Mouse (Mus musculus) cerebellum, postnatal 4 days (tissue): ENCODE results near the gene Scrn3.

Source experiments
- DNase-seq, 2 experiments: peaks; one replicate each; pipeline ENCODE4 v3.0.0; 2022; ENCODE audit warnings: low spot score in 2 of 2, mixed read lengths in 1 of 2

The Scrn3 gene

DNA sequence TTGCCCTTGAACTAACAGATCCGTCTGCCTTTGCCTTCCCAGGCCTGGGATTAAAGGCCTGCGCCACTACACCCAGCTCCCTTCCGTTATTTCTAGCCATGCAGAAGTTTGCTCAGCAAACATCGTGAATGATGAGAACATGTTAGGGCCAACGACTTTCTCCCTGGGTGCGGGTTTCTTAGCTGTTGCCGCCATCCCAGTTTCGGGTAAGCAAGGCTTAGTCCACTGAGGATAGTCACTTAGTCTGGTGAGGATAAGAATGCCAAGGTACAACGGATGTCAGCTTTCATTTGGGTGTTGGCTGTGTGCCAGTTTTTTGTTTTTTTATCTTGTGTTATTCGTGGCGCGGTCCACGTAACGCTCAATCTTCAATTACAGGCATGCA lies 708 bp downstream of the Scrn3 start:
- peak in 1 of 2 experiments; percentile 18 for DNase-seq

DNA sequence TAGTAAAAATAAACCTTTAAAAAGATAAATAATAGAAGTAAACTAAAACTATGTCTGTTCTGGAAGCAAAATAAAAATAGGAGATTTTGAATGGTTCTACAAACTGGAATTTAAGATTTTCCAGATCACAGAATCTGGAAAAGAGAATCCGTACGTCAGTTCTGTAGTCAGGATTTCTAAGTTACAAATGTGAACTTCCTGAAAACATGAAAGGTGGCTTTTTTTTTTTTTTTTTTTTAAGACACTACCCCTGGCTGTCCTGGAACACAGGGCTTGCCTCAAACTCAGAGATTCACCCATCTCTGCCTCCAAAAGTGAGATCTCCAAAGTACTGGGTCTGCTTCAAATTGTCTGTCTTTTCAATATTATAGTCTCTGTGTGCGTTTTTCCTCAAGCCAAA lies 1.9 kb downstream of the Scrn3 start:
- DNase-seq: no peak

DNA sequence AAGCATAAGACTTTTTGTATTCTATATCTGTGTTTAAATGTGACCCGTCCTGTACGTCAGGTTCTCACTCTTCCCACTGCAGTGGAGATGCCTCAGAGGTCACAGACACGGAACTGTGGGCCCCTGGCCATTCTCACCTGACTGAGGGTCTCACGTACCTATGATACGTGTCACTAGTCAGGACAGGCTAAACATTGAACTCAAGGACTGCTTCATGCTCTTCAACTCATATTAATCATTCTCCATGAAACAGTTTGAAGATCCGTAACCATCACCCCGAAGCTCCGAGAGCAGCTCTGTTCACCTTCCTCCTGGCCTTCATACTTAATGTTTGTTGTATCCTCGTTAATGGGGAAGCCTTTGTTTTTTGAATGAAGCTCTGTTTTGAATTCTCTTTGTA lies 5.0 kb downstream of the Scrn3 start:
- DNase-seq: no peak

DNA sequence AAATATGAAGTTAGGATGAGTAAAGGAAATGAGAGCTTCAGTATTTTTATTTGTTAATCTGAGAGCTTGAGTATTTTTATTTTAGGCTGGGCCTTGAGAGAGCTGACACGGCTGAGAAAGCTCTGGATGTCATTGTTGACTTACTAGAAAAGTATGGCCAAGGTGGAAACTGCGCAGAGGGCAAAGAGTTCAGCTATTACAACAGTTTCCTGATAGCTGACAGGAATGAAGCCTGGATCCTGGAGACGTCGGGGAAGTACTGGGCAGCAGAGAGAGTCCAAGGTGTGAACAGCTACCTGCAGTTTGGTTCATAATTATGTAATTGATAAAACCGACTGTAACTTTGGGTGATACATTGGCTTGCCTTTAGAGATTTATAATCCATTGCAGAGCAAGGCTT lies 6.8 kb downstream of the Scrn3 start:
- DNase-seq: no peak

DNA sequence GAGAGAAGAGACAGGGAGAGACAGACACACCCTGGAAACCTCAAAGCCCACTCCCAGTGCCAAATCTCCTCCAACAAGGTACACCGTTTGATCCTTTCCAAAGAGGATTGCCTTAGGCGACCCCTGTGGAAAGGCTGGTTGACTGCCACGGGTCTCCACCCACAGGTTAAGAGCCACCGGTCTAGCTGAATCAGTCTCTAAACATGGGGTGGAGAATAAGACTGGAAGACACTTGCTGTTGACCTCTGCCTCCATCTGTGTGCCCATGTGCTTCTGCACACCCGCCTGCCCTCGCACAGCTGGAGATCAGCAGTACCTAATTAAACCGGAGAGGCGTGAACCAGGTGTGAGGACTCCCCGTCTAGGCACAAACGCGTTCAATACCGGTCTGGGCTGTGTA lies 10.6 kb downstream of the Scrn3 start:
- no peak for DNase-seq

DNA sequence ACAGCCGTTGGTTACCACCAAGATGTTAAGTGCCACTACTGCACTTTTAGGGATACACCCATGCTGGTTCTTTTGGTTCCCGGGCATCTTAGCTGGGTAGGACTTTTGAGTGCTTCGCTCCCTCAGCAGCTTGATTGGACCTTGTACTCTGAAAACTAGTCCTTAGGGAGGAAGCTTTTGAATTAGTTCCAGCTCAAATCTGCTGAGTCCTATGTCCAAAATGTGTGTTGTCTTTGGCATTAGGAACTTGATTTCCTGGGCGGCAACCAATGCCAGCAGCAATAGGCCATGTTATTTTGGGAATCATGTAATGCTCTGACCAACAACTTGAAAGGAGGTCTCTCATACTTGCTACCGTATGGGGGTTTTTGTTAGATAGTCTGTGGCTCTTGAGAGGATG lies 13.5 kb downstream of the Scrn3 start:
- DNase-seq: no peak

DNA sequence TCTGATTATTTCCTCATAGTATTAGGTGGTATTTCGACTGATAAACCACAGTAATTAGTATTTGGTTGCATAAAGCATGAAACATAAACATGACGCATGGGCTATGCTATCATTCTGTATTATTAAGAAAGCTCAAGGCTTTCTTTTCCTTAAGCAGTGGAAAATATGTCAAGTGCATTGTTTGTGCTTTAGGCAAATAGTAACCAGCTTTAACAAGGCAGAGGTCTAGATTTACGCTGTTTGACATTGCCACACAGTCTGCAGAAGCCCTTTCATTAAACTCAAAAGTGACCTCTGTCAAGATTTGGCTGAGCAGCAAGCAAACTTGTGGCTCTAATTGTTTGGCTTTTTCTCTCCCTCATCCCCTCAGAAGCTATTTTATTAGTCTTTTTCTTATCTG lies 23.5 kb downstream of the Scrn3 start:
- DNase-seq: no peak

DNA sequence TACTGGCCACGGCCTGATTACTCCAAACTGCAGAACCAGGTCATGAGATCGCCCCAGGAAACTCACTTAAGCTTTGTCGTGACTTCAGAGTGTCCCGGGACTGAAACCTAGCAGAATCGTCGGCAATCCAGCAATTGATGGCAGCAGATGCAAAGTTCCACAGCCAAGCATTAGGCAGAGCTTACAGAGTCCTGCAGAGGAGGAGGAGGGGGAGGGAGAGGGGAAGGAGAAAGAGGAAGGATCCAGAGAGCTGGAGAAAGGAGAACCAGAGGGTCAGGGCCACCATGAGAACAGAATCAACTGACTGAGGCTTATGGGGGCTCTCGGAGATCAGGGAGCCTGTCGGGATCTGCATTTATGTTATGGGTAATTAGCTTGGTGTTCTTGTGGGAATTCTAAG lies 26.0 kb downstream of the Scrn3 start:
- no peak for DNase-seq

DNA sequence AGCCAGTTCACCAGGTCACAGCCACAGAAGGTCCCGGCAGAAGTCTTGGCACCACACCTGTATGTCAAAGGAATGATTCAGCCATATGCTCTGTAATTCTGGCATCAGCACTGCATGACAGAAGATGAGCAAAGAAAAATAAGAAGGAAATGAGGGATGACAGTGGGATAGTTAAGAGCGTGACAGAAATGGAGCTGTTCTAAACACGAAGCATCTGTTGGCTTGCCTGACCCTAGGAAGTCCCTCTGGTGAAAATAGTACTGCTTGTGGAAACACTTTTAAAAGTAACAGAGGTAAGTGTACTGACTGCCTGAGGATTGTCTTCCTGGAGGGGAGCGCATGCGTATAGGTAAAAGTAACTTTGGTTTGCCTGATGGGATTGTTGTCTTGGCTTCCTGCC lies 31.3 kb downstream of the Scrn3 start:
- DNase-seq: no peak

DNA sequence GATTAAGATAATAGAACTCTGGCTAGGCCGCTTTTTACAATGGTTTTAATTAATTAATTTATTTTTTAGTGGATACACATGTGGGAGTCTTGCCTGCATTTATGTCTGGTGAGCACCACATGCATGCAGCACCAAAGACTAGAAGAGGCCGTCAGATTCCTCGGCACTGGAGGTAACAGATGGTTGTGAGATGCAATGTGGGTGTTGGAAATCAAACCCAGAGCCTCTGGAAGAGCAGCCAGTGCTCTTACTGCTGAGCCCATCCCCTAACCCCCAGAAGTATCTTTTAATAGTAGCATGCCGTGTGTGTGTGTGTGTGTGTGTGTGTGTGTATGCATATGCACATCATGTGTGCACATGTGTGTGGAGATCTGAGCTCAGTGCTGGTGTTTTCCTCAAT lies 32.8 kb downstream of the Scrn3 start:
- DNase-seq: no peak

DNA sequence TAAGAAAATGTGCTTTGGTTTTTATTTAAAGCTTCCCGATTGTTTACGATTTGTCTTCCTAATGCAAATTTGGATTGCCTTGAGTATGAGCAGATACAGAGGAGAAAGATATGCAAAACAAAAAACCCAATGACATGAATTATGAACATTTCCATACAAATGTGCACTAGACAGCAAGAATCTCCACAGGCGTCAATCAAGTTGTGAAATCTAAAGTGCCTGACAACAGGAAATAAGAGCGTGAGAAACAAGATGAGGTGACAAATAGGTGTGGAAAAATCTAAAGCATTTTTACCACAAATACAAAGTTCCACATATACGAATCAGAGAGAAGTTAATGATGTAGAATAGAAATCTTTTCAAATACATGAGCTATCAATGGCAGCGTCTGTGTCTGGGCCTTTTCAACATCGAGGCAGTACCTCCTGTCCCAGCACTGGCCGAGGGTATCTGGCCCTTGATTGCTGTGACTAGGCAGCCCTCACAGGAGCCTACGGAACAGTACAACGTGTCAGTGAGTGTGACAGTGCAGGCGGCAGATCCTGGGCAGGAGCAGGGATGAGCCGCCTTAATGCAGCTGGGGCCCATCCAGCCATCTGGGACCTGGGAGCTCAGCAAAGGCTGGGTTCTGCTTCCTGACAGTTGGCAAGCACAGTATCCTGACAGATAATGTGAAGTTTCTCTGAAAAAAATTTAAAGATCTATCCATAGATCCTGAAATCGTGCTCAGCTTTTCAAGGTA lies 34.1 kb downstream of the Scrn3 start:
- peak in 1 of 2 experiments; percentile 25 for DNase-seq

DNA sequence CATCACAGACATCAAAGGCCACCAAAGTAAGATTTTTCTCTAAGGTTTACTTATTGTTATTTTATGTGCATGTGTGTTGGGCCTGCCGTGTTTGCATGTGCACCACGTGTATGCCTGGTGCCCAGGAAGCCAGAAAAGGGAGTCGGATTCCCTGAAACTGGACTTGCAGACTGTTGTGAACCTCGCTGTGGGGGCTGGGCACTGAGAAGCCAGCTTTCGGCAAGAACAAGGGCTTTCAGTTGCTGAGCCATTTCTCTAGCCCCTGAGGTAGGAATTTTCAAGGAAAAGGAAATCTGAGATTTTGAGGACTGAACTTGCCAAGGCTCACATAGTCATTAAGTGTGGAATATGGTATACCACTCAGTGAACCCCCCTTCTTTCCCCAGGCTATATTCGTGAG lies 34.7 kb downstream of the Scrn3 start:
- DNase-seq: no peak

DNA sequence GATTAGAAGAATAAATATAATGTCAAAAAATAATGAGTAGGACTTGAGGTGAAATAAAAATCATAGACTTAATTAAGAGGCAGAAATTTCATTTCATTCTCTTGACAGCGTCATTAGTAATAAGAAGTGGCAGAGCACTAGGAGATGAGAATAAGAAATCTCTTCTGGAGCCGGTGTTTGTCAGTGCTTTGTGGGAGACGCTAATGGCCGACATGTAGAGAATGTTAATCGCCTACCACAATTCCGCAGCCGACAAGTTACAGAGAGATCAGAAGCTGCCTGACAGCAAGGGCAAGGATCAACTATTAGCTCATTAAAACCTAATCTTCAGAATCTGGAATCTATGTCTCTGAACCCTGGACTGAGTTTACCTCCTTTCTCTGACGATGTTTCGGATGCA lies 35.4 kb downstream of the Scrn3 start:
- DNase-seq: no peak

DNA sequence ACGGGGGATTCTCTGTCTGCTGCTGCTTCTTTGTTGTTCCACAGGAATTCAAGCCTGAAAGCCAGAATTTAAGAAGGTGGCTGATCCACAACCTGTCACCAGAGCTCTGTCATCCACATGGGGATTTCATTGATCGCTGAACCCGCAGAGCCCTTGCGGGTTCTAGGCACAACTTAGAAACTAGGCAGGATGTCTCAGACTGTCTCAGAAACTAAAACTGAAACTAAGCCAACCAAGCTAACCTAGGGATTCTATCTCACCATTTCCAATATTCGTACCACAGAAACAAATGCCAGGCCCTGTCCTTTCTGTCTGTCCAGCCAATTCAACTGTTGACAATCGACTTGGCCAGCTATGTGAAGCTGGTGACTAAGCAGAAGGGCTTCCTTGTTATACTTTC lies 35.8 kb downstream of the Scrn3 start:
- DNase-seq: no peak

DNA sequence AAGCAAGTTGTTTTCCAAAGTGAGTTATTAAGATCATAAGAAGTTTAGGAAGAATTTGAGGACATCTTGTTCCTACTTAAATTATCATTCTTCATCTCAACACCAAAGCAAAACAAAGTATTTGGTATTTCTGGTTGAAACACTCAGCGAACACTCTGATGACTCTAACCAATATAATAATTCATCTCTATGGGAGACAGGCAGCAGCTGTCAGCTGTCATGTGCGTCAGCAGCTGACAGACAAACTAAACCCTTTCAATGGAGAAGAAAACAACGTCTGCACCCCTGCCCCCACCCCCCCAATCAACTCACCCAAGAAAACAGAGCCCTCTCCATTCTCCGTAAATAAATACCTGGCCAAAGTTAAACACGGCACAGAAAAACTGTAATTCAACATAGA lies 39.1 kb downstream of the Scrn3 start:
- DNase-seq: no peak

DNA sequence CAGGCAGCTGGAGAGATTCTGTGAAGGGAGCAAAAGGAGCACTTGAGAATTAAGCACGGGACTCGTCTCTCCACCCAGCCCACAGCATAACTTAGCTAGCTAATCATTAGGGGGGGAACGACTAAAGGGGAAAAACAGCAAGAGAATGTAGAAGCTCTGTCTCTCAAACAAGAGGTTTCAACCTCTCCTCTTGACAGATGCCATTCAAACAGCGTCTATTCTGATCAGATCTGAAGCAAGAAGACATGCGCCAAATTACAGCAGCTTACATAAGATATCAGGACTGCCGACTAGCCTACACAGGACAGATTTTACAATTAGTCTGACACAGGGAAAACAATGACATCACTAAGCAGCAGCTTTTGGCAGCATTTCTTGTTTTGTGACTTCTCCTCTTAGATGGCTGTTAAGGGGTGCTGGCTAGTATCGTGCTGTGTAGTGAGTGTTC lies 39.5 kb downstream of the Scrn3 start:
- no peak for DNase-seq

DNA sequence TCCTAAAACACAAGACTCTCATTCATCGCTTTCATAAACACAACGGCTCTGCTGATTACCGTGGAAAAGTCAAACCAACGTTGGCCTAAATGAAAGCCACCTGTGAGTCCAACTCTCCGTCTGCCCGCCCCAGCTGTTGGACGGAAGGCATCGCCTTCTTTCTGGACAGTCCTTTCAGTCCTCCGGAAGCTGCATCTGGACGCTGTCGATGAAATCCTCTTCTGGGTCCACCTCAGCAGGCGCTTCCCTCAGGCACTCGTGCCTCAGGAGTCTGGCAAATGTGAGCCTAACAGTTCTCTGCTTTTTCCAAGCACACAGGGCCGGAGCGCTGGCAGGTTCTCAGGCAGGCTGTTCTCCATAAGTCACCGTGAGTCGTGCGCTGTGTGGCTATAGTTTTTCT lies 44.6 kb downstream of the Scrn3 start:
- no peak for DNase-seq

DNA sequence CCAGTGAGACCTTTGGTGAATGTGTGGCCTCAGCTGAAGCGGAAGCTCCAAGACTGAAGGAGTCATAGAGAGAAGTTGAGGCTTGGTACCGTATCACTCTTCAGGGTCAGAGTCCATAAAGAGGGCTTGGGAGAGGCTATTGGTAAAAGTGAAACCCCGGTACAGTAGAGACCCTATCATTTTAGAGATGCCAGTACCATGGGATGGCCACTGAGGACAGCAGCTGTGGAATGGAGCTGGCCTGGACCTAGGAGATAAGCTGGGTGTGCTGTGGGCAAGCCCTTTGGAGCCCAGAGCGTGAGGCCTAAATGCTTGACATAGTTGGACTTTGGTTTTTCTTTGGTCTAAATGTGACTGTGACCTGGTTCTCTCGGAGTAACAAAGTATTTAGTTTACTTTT lies 47.5 kb downstream of the Scrn3 start:
- DNase-seq: no peak

DNA sequence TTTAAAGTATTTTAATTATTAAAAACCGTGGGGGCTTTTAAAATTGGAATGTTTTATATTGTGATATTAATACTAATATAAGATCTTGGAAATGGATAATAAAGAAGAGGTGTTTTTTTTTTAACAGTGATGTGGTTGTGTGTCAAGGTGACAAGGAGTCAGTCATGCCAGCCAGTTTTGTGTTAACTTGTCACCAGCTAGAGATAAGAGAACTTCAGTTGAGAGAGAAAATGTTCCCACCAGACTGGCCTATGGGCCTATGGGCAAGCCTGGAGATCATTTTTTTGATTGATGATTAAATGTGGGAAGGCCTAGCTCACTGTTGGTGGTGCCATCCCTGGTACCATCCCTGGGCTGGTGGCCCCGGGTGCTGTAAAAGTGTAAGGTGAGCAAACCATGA lies 48.1 kb downstream of the Scrn3 start:
- DNase-seq: no peak

DNA sequence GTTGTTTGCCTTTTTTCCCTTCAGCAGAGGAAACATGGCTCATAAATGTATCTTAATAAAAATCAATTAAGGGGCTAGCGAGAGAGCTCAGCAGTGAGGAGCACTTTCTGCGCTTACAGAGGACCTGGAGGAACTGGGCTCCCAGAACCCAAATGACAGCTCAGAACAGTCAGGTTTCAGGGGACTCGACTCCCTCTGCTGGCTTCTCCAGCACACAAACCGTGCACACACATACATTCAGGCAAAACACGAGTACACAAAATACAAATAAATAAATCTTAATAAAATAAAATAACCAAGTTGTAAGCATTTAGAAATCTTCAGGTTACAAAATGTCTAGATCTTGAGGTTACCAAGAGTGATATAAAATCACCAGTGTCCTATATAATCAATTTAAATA lies 51.0 kb downstream of the Scrn3 start:
- DNase-seq: no peak

DNA sequence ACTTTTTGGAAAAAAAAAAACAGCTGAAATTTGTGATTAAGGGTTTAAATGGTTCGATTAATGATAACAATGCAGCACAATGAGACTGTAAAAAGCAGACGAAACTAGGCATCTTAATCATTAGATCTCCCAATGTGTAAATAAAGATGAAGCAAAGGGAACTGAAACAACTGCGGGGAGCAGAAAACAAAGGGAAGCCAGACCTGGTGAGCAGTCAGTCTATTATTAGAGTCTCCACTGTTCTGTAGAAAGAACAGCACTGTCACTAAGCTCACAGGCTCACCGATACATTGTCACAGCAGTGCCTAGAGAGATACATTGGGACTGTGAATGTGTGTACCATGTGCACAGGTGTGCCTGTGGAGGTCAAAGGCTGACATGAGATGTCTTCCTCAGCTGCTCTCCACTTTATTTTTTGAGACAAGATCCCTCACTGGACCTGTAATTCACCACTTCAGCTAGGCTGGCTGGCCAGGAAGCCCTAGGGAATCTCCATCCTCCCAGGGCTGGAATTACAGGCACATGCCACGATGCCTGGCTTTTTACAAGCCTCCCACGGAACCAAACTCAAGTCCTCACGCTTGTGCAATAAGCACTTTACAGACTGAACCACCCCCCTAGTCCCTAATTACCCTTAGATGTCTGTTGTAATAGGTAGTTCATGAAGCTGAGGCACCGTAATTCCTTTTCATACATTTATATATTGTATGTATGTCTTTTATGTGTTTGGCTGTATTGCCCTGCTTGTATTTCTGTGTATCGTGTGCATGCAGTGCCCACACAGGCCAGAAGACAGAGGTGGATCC lies 59.3 kb downstream of the Scrn3 start:
- DNase-seq: no peak

DNA sequence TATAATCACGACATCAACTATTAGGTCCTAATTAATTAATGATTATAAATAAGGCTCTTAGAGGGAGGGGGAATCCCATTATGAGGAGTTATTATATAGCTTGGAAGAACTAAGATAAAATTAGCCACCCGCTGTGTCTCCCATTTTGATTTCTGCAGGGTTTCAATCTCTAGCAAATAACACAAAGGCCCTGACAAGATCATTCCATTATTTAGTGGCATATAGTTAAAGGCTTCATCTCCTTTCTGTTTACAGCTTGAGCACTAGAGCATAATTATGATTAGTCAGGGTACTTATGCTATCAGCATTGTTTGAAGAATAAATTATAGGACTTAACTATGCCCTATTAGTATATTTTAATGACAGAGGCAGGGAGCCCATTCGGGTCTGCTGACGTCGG lies 65.9 kb downstream of the Scrn3 start:
- no peak for DNase-seq

DNA sequence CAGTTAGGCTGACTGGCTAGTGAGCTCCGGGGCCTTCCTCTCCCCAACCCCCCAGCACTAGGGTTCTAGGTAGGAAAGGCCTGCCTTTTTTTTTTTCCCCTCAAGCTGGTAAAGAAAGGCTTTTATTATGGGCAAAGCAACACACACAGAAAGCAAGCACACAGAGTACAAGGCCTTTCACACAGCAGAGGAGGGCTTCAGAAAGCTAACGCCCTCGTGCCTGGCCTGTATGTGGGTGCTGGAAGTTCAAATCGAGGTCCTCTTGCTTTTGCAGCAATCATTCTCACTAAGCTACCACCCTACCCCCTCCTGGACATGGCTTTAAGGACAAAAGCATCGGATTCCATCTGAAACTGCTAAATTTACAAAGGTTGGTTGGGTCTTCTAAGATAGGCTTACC lies 67.3 kb downstream of the Scrn3 start:
- DNase-seq: no peak
